Mouse (Mus musculus): Measurements from ENCODE around the gene Scg5.

The Scg5 gene

DNA sequence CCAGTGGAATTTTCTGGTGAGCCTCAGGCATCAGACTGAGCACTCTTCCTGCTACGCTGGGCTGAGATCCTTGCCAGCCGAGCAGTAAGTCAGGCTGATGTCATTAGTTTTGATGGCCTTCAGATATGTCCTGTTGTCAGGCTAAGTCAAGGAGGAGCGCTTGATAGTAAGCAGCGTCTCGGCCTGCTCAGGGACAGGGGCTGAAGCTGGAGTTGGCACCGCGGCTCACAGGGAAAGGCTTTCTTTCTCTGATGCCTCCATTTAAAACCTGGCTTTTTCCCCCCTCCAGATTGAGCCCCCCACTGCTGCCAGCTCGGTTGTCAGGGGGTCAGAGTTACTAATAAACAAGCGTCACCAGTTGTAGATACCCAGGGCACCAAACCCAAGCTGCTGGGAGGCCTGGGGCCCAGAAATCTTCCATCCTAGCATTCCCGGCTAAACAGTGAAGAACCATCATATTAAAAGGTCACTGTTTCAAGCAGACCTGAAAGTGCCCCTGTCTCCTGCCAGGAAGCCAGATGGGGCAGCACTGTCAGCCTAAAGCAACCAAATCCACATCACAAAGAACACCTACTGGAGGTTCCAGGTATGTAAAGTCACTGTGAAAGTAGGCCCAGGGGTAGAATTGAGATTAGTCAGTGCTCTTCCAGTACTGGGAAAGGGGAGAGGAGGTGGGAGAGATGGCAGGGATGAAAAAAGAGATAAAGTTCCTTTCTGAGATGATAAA, 21.9 kb downstream of the Scg5 start:
- peak; percentile 55 for ATAC-seq (ENCODE audit: insufficient number of reproducible peaks, low FRiP score, low TSS enrichment)

DNA sequence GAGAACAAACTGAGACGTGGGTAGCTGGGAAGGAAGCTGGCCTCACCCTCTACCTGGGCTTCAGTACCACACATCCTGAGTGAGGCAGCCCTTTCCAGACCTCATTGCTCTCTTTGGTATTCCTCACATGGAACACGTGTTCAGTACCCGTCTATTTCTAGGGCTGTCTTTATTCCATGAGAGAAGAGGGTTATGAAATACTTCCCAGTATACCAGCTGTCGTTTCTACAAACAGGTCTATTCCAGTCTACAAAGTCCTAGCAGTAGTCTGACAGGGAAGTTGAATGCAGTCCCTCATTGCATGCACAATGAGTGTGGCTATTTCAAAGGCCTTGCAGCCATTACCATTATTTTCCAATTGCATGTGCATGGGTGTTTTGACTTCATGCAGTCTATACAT, 23.2 kb downstream of the Scg5 start:
- no peak for ATAC-seq (ENCODE audit: insufficient number of reproducible peaks, low FRiP score, low TSS enrichment)

DNA sequence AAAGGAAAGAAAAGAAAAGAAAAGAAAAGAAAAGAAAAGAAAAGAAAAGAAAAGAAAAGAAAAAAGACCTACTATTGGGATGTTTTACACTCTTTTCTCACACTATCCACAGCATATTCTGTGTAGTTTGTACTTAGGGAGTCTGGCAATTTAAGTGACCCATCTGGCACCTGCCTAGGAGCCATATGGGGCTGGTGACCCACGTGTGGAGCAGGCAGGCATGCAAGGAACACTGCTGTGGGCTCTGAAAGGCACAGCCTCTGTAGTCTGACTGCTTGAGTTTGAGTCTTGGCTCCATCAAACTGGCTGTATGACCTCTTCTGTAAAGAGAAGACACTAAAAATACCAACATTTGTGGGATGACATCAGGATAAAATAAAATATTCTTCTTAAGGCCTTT, 25.2 kb downstream of the Scg5 start:
- peak; percentile 87 for ATAC-seq (ENCODE audit: insufficient number of reproducible peaks, low FRiP score, low TSS enrichment)

DNA sequence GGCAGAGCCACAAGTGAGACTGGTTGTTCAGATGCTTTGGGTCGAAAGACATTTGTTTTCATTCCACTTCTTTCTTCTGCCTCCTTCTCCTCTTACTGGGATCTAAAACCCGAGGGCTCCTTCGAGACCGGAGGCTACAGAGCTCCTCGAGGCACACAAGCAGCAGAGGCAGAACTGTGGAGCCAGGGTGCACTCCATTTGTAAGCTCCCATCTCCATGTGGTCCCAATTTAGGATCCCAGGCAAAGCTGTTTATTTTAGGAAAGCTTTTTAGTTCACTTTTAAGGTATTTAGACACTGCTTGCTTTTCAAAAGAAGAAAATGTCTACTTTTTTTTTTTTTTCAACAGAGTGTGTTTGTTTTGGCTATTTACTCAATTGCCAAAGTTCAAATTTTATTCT, 28.1 kb downstream of the Scg5 start:
- no peak for ATAC-seq (ENCODE audit: insufficient number of reproducible peaks, low FRiP score, low TSS enrichment)

DNA sequence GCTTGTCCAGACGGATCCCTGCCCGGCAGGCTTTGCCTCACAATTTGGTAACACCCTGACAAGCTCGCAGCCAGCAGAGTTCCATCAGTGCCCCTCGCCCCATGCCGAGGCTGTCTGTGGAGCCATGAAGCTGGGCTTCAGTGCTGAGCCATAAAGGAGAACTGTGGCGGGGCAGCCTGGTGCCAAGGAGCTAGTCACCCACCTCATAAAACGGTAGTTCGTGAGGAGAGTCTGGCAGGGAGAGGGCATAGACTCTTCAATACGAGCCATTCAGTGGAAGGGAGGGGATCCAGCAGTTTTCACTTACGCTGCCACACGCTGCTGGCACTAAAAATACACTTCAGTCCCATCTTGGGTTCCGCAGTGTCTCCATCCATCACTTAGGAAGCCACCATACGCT, 30.3 kb downstream of the Scg5 start:
- ATAC-seq (ENCODE audit: insufficient number of reproducible peaks, low FRiP score, low TSS enrichment) = 0 out of 2 replicates have a peak, but pooled peaks have one; percentile 23

DNA sequence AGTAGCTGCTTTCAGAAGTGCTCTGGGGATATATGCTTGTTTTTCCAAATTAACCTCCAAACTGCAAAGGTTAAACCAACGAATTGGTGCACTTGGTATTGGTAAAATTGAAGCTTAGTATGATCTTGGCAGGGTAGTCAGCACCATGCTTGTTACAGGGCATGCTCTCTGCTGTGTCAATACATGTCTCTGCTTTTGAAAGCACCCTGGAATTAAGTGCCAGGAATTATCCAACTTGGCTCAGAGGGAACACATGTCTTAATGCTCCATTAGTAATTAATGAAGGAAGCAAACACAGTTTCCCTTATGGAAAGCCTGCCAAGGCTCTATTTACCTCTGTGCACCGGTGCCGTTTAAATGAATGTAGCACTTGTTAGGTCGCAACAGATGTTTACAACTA, 33.7 kb downstream of the Scg5 start:
- no peak for ATAC-seq (ENCODE audit: insufficient number of reproducible peaks, low FRiP score, low TSS enrichment)

DNA sequence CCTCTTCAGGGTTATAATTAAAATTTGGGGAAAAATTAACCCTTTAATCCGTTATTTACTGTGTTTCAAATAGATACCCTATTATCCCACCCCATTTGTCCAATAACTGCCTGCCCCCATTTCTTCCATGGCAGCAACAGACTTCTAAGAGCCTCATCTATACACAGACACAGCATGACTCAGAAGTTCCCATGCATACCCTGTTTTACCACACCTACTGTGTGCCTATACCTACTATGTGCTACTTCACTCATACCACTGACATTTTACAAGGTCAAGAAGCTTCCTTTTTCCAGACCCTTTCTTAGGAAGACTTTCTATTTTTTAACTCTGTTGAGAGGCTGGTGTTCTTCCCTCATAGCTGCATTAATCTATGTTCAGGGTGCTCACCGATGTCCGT, 35.4 kb downstream of the Scg5 start:
- ATAC-seq (ENCODE audit: insufficient number of reproducible peaks, low FRiP score, low TSS enrichment) = no peak

DNA sequence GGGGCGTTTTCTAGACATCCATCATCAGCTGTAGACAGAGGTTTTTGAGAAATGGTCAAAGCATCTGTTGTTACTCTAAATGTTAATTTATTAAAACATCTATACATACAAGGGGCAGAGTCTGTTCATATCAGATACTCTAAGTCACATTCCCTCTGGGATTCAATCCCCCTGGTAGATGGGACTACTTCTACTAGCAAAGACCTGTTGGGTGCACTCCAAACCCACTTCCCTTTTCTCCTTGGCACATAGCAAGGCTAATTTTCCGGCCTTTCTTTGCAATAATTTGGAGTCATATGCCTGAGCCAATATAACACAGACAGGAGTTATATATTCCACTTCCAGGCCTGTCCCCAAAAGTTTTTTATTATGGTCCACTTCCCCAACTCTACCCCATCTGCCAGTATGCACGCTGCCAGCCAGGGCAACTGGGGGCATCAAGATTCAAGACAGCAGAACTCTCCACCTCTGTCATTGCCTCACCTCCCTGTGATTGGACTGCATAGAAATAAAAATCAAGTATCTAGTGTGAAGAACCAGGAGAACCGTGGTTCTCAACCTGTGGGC, 40.0 kb downstream of the Scg5 start:
- ATAC-seq (ENCODE audit: insufficient number of reproducible peaks, low FRiP score, low TSS enrichment) = no peak

DNA sequence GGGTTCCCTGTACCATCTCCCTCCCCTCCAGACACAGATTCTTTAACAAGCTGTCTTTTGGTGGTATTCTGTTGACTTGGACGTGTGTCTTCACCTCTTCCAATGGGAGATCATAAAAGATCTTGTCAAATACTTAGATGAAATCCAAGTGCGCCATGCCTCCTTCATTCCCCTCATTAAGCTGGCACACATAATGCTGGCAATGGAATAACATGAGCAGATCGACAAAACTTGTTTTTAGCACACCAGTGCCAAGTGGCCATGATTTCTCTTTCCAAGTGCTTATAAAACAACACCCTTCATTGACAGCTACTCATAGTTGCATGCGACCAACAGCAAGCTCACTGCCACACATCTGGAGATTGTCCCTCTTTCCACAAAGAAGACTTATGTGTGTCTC, 41.0 kb downstream of the Scg5 start:
- ATAC-seq (ENCODE audit: insufficient number of reproducible peaks, low FRiP score, low TSS enrichment) = no peak

DNA sequence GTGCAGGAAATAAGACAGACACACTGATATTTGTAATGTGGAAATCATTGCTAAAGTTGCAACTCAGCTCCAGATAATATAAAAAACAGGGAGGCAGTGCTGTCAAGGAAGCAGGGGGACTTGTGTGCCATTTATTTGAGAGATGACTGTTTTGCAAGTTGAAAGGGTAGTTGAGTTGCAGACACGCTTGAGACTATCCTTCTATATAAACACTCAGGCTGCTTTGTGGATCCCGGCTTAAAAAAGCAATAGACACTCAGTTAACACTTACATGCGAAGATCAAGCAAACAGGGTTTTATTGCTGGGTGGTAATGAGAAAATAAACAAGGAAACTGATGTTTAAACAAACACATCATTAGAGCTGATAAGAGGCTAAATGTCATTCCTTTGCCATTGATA, 44.1 kb downstream of the Scg5 start:
- no peak for ATAC-seq (ENCODE audit: insufficient number of reproducible peaks, low FRiP score, low TSS enrichment)

DNA sequence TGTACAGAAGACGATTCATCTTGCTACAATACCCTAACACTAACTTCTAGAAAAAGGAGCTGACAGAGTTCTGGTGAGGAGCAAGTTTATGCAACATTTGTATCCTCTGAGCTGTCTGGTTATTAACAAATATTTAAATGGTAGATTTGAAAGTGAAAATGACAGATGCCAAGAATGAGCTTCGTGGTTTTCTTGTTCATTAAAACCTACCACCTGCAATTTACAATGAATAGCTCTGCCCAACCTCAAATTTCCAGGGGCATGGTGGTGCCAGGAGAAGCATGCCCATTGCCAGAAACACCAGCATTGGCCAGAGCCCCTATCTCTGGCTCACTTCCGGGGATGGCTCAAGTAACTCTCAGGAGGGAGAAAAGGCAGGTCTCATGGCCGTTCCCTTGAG, 47.4 kb downstream of the Scg5 start:
- ATAC-seq (ENCODE audit: insufficient number of reproducible peaks, low FRiP score, low TSS enrichment) = no peak

DNA sequence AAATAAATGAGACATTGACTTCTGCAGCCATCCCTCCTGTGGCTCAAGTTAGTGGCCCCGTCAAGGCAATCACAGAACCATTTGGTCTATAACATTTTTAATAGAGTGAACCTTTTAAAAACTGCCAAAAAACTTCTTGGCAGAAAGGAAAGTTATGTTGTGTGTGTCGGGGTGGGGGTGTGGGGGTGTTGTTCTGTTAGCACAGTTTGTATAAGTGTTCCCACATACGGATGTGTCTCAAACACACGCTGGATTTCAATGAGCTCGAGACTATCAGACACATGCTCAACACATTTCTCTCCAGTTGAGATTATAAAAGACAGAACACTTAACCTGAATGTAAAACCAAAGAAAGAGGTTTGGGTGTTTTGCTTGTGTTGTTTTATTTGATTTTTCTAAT, 47.8 kb downstream of the Scg5 start:
- no peak for ATAC-seq (ENCODE audit: insufficient number of reproducible peaks, low FRiP score, low TSS enrichment)

DNA sequence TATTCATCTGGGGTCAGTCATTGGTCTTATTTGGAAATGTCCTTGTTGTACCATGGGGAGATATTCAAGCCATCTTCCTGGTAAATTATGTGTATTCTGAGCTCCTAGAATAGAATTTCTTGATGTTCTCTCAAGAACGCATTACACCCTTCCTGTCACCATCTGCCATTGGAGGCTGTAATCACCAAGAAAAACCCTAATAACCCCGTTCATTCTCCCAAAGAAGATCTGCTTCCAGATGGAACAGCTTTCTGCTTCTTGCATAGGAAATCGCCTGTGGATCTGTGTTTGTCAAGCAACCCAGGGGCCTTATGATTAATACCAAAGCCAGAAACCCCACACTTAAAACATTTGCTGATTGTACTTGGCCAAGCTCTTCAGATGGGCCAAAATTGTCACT, 49.6 kb downstream of the Scg5 start:
- ATAC-seq (ENCODE audit: insufficient number of reproducible peaks, low FRiP score, low TSS enrichment) = no peak

DNA sequence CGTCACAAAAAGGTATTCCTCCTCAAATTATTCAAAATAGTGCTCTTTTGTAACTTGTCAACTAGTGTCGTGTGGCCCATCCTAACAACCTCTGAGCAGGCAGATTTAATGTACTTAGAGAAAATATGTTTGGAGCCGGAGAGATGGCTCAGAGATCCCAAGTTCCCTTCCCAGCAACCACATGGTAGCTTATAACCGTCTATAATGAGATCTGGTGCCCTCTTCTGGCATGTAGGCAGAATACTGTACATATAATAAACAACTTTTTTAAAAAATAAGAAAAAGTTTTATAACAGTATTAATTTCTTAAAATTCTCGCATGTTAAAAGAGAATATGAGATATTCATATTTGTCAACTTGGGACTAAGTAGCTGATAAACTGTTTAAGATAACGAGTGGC, 50.9 kb downstream of the Scg5 start:
- ATAC-seq (ENCODE audit: insufficient number of reproducible peaks, low FRiP score, low TSS enrichment) = no peak

DNA sequence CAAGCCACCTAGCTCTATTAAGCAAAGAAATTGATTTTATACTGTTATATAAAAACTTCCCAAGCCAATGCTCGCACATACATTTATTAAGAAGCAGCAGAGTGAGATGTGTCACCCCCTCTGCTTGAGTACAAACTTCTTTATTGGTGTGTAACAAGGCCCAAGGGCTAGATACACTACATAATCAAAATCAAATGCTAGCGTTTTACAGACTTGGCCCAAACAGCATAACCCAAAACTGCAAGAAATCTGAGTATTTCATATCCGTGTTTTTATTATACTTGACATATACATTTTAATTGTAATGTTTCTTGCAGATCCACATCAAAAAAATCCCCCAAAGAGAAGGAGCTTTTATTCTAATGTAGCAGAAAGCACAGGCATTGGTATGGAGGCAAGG, 52.6 kb downstream of the Scg5 start:
- ATAC-seq (ENCODE audit: insufficient number of reproducible peaks, low FRiP score, low TSS enrichment) = no peak

DNA sequence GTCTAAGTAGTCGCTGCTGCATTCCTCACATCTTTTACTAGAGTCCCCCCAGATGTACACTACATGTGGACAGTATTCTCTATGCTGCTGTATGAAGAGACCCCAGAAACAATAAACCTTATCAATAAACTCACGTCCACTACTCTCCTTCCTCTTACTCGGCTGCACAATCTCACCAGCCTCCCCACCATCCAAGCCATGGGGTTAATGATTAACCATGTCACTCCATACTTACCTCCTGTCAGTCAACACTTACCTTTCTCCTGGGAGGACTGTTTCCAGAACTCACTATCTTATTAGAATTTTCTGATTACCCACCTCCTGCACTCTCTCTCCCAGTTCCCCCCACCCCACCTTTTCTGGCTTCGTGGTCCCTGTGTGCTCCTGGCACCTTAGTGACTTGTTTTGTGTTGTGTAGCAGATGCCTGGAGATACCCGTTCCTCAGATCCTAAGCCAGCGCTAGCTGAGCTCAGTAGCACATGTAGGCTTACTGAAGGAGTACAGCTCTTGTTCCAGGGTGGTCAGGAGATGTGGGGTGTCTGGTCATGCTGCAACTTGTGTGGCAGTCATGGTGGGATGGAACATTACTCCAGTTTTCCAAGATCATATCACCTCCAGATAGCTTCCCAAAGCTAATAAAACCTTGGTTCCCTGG, 54.6 kb downstream of the Scg5 start:
- ATAC-seq (ENCODE audit: insufficient number of reproducible peaks, low FRiP score, low TSS enrichment) = no peak

DNA sequence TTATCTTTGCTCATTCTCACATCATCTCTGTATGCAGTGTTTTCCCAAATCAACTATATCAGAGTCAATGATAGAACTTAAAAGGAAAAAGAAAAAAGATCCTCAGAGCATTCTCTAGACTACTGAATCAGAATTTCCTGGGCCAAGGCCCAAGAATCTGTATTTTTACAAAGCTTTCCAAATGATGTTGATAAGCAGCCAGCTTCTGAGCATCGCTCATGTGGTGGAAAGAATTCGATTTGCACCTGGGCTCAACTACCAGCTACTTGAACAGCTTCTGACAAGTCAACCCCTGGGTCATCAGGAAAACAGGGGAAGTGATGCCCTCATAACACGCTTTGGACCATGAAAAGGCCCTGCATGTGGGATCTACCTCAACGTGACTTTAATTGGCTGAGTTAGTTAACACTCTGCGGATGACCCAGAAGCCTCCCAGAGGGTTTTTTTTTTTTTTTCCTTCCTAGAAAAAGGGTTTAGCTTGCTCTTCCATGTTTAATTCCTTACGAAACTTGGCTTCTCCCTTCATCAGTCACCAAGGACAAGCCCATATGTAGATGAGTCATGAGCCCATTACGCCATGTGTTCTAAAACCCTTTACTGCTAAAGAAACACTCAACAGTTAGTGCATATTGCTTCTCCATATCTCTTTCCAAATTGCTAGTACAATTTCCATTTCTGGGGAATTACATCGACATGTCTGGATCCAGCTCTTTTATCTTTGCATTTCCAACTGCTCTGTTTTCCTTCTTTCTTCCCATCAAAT, 60.2 kb downstream of the Scg5 start:
- no peak for ATAC-seq (ENCODE audit: insufficient number of reproducible peaks, low FRiP score, low TSS enrichment)

DNA sequence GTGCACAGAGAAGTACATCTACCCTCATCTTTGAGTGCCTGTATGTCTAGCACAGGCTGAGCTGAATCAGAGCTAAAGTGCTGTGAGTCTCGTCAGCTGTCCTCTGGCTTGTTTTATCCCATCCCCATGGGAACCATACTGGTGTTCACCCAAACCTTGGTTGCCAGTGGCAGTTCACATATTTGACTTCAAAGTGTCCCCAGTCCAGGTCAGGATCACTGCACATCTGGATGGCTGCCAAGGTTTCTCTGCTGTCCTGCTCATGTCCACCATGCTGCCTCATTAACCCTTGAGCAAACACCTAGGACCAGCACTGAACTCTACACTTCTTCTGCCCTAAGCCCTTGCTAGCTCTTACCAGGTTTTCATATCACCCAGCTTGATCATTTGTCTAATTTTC, 63.0 kb downstream of the Scg5 start:
- no peak for ATAC-seq (ENCODE audit: insufficient number of reproducible peaks, low FRiP score, low TSS enrichment)

DNA sequence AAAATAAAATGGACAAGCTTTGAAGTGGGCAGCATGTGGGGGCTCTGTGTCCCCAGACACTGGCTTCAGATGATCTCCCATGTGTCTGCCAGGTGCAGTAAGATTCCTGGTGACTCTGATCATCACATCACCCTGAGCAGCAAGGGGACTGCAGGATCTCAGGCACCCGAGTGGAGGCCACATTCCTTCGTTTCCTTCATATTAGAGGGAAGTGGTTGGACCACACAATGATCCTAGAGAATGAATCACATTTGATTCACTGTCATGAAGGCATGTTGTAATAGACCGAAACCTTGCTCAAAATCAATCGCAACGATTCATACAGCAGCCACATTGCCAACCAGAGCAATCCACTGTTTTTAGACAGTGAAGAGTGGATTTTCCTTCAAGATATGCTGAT, 64.0 kb downstream of the Scg5 start:
- ATAC-seq (ENCODE audit: insufficient number of reproducible peaks, low FRiP score, low TSS enrichment) = no peak

DNA sequence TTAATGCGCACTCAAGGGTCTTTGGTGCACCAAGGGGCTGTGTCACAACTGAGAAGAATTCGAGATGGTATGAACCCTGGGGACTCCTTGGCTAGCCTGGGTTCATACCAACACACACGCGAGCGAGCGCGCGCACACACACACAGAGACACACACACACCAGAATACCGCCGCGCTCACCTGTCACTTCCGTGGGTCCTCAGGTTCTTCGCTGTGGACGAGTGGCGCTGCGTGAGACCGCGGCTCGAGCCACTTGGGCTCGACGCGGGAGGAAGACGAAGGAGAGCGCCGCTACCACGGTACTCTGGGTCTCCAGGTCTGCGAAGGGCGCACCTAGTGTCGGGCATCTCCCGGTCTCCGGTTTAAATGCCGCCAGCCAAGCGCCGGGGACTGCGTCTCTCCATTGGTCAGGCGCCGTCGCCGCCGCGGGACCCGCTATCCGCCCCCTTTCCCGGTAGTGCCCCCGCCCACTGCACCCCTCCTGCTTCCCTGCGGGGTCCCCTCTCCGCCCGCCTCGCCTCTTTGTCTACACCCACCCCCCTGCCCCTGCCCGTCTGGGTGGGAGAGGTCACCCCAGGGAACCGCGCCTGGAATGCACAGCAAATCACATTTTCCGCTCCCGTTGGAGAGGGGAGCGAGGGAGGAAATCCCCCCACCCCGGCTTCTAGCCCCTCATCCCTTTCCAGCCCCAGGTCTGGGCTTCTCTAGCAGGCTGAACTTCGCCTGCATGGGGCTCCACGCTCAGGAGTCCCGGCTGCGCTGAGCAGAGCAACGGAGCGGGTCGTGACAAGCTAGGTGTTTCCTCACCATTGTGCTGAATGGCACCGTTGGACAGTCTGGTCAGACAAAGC, 70.4 kb downstream of the Scg5 start, which contains the start of gene Grem1:
Gene Grem1, minus strand, starts transcription at position 336 of the 851 bp plus-strand sequence.
- 0 out of 2 replicates have a peak, but pooled peaks have one; percentile 31 for ATAC-seq (ENCODE audit: insufficient number of reproducible peaks, low FRiP score, low TSS enrichment)

All from cerebellum, adult (tissue).